Mouse (Mus musculus): ENCODE data around the gene Glis2.

- TF ChIP-seq E2F4 (IDR thresholded peaks at IDR 0.05; ENCODE audit: insufficient read depth) (no peak), POLR2A (IDR thresholded peaks at IDR 0.05; ENCODE audit: insufficient read length, low read depth) (no peak), TCF12 (IDR thresholded peaks at IDR 0.05; ENCODE audit: insufficient read depth, poor library complexity, severe bottlenecking) (peak; percentile 24), MYOG (IDR thresholded peaks at IDR 0.05; ENCODE audit: control insufficient read depth in 1 of 3, insufficient read depth in 1 of 3, insufficient read length in 2 of 3, low read depth in 2 of 3) (peak in 1 of 3 experiments; percentile 72), MAX (IDR thresholded peaks at IDR 0.05; ENCODE audit: low read depth) (no peak), REST (IDR thresholded peaks at IDR 0.05; ENCODE audit: insufficient read depth, insufficient read length) (no peak), USF1 (IDR thresholded peaks at IDR 0.05; ENCODE audit: low read depth) (peak; percentile 36)
Measured at GRCm38 (mm10) chr16:4643670-4644419, 49.3 kb downstream of the Glis2 start.

Measured in myocyte (in vitro differentiated cells).